In the genomic region with DNA sequence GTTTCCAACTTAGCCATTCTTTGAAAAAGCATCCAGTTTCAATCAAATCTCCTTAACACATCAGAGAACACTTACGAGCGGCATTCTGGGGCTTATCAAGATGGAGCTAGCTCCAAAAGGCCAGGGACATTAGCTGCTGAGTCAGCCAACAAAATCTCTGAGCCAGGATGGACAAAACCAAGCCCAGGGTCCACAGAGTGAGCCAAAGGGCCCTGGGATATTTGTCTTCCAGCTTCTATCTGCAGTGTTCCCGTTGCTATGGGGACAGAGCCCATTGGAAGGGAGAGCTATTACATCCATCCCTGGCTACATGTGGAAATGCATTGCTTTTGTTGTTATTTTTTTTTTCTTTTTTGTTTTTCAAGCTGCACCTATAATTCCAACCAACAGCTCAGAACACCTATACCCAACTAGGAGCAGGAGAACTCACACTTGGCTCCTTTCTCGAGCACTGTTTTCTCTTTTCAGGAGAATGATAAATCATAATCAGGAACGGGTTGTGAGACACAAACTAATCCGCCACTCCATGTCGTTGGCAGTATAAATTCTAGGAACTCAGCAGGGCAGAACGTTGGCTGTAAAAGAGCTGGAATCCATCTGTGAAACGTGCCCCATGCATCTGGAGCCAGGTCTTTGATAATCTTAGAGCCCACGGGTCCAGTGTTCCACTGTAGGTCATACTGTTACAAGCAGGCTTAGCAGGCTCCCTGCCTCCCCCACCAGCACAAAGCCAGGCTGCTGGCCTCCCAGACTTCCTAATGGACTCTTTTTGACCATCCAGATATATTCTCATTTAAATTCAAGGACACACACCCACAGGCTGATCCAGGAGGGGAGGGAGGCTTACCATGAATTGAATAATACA, we compare ENCODE assay signal across 8 mouse cellular contexts. TPM values are rescaled to one million over a fixed set of nuclear protein-coding genes. Genes with fewer than 3 reads are reported as not detected.
DNase-seq lines count a peak whose midpoint lies in the region; ATAC-seq and TF ChIP-seq lines count a peak whose summit lies in the region.

No protein-coding gene starts in this region.

- no peaks in the 10 kb centered on the region for H3K4me1 ChIP-seq in liver, adult 2 months (ENCODE audit: control insufficient read depth, insufficient read depth, low read length)
- no peaks in the 10 kb centered on the region for H3K4me1 ChIP-seq in liver, postnatal 0 days (ENCODE audit: insufficient read depth)
- H3K4me1 ChIP-seq in limb, embryonic 12.5 days (replicated peaks) = peaks cover 32% of the 10 kb centered on the region
- no peaks in the 10 kb centered on the region for H3K4me1 ChIP-seq in liver, embryonic 11.5 days (replicated peaks; ENCODE audit: control insufficient read depth, insufficient read depth, low read length)

- intact Hi-C loops in gastrocnemius, postnatal 14 days (cut with DNase I; ENCODE audit: low total_unique reads) = no loop called here

- no peak overlapping the region for H3K4me2 ChIP-seq in liver, postnatal 0 days (ENCODE audit: low read depth, low read length)
- no peak overlapping the region for H3K4me2 ChIP-seq in limb, embryonic 12.5 days
- no peak overlapping the region for H3K4me2 ChIP-seq in liver, embryonic 11.5 days

- H3K4me3 ChIP-seq in liver, adult 2 months (ENCODE audit: insufficient read depth, low read depth, low read length) = no peak overlapping the region
- no peak overlapping the region for H3K4me3 ChIP-seq in liver, postnatal 0 days (ENCODE audit: low read depth, low read length)
- H3K4me3 ChIP-seq in limb, embryonic 12.5 days (replicated peaks) = no peak overlapping the region
- no peak overlapping the region for H3K4me3 ChIP-seq in liver, embryonic 11.5 days (ENCODE audit: low read depth, low read length)

- H3K9ac ChIP-seq in liver, adult 2 months (ENCODE audit: low read depth, low read length) = no peak overlapping the region
- no peak overlapping the region for H3K9ac ChIP-seq in liver, postnatal 0 days (replicated peaks)
- H3K9ac ChIP-seq in limb, embryonic 12.5 days (replicated peaks) = no peak overlapping the region
- H3K9ac ChIP-seq in liver, embryonic 11.5 days (ENCODE audit: low read depth, low read length) = no peak overlapping the region

- TF ChIP-seq EP300 in liver, postnatal 0 days (IDR thresholded peaks at IDR 0.05; ENCODE audit: low read depth) = no peak

- TF ChIP-seq CTCF in liver, adult 2 months (IDR thresholded peaks at IDR 0.05; ENCODE audit: low read depth, low read length) = no peak
- TF ChIP-seq CTCF in liver, postnatal 0 days (IDR thresholded peaks at IDR 0.05; ENCODE audit: low read depth) = no peak
- no peak for TF ChIP-seq CTCF in brain, embryonic 14.5 days (IDR thresholded peaks at IDR 0.05; ENCODE audit: borderline replicate concordance, extremely low read depth, insufficient read depth, insufficient read length)

- ATAC-seq in liver, postnatal 0 days = no peak
- no peak for ATAC-seq in limb, embryonic 12.5 days (ENCODE audit: insufficient number of reproducible peaks, insufficient read depth, low FRiP score, low TSS enrichment, low read depth)
- no peak for ATAC-seq in liver, embryonic 11.5 days (replicated peaks; ENCODE audit: low FRiP score)

- no peak for TF ChIP-seq POLR2A in liver, adult 2 months (IDR thresholded peaks at IDR 0.05; ENCODE audit: extremely low read depth, insufficient read depth, low read length)
- no peak for TF ChIP-seq POLR2A in brain, embryonic 14.5 days (IDR thresholded peaks at IDR 0.05; ENCODE audit: borderline replicate concordance, extremely low read depth, insufficient read depth, insufficient read length, poor library complexity, severe bottlenecking)

- H3K36me3 ChIP-seq in liver, adult 2 months (ENCODE audit: control insufficient read depth, insufficient read depth, low read length) = no peaks in the 10 kb centered on the region
- no peaks in the 10 kb centered on the region for H3K36me3 ChIP-seq in liver, postnatal 0 days (replicated peaks; ENCODE audit: insufficient read depth, low read length)
- H3K36me3 ChIP-seq in limb, embryonic 12.5 days = no peaks in the 10 kb centered on the region
- H3K36me3 ChIP-seq in liver, embryonic 11.5 days (ENCODE audit: control insufficient read depth, insufficient read depth, low read length) = no peaks in the 10 kb centered on the region

- no peaks in the 10 kb centered on the region for H3K79me2 ChIP-seq in liver, adult 2 months (ENCODE audit: control insufficient read depth, insufficient read depth, low read length)

- no peak overlapping the region for H3K27ac ChIP-seq in liver, adult 2 months (replicated peaks; ENCODE audit: insufficient read depth, low read depth, low read length)
- no peak overlapping the region for H3K27ac ChIP-seq in liver, postnatal 0 days (ENCODE audit: low read depth)
- peak overlapping the region; percentile 42 for H3K27ac ChIP-seq in limb, embryonic 12.5 days
- no peak overlapping the region for H3K27ac ChIP-seq in liver, embryonic 11.5 days (ENCODE audit: low read depth, low read length)

- peak; percentile 53 for DNase-seq in liver, adult 2 months (ENCODE audit: extremely low read depth, low read depth, low spot score)
- no peak for DNase-seq in liver, postnatal 0 days
- DNase-seq in brain, embryonic 14.5 days (ENCODE audit: low read depth) = peak; percentile 87
- peak; percentile 50 for DNase-seq in gastrocnemius, postnatal 14 days
- DNase-seq in skeletal muscle tissue, adult 2 months (ENCODE audit: low read depth, low spot score) = peak; percentile 55
- DNase-seq in c-Kit-positive CD71-positive TER-119-positive erythroid progenitor cells, embryonic 14.5 days (ENCODE audit: low spot score) = no peak
- no peak for DNase-seq in liver, embryonic 11.5 days (ENCODE audit: low spot score)

- WGBS in liver, adult 2 months = 66% methylated on average over 10 of the region's 10 CpGs
- WGBS in liver, postnatal 0 days (ENCODE audit: insufficient replicate concordance) = 64% methylated on average over 10 of the region's 10 CpGs
- 30% methylated on average over 10 of the region's 10 CpGs for WGBS in limb, embryonic 12.5 days
- WGBS in liver, embryonic 11.5 days = 58% methylated on average over 10 of the region's 10 CpGs

- peaks cover 14% of the 10 kb centered on the region for H3K9me3 ChIP-seq in liver, postnatal 0 days (ENCODE audit: low read length)
- H3K9me3 ChIP-seq in limb, embryonic 12.5 days = peaks cover 15% of the 10 kb centered on the region; the same call in 1 of the 2 replicates
- H3K9me3 ChIP-seq in liver, embryonic 11.5 days (ENCODE audit: control insufficient read depth, low read length) = no peaks in the 10 kb centered on the region

- H3K27me3 ChIP-seq in liver, adult 2 months (ENCODE audit: control insufficient read depth, insufficient read depth, low read length) = no peaks in the 10 kb centered on the region
- H3K27me3 ChIP-seq in liver, postnatal 0 days (ENCODE audit: insufficient read depth, low read length) = no peaks in the 10 kb centered on the region
- H3K27me3 ChIP-seq in limb, embryonic 12.5 days = no peaks in the 10 kb centered on the region
- no peaks in the 10 kb centered on the region for H3K27me3 ChIP-seq in liver, embryonic 11.5 days (replicated peaks; ENCODE audit: control insufficient read depth, insufficient read depth, low read length)

RNA-seq across cellular contexts. Expression of gene Ccn6, which starts 45.8 kb away (rescaled TPM):
- 0.09 and 0.54 TPM in 2 replicates for total RNA-seq in liver, adult 2 months (2014; rRNA removed)
- 0.06 and 0.42 TPM in 2 replicates for polyA plus RNA-seq in liver, adult 2 months (2012; rRNA removed)
- polyA plus RNA-seq in liver, postnatal 0 days (2015; fragmentation: Nextera tagmentation; extraction: Ambion mirVana) = not detected in 2 replicates
- polyA plus RNA-seq in brain, embryonic 14.5 days (2012; rRNA removed) = 0.25 and 0.36 TPM in 2 replicates
- total RNA-seq in gastrocnemius, postnatal 14 days (2021) = under 1 TPM; 0.14 to 0.16 TPM
- 0.31 and 0.42 TPM in 2 replicates for polyA plus RNA-seq in limb, embryonic 12.5 days (2016; fragmentation: Nextera tagmentation; extraction: Ambion mirVana)
- polyA plus RNA-seq in liver, embryonic 11.5 days (2014; fragmentation: Nextera tagmentation; extraction: Ambion mirVana) = 0.29 TPM in 1 of 2 replicates, not detected in the other

Comparison
In these comparisons a context has a peak if more than half of its experiments do, and no peak if none do; other contexts are left out.
1. DNase-seq: peak in liver, adult 2 months (single experiment), brain, embryonic 14.5 days (single experiment), gastrocnemius, postnatal 14 days (single experiment) and skeletal muscle tissue, adult 2 months (single experiment); none in liver, postnatal 0 days (single experiment), c-Kit-positive CD71-positive TER-119-positive erythroid progenitor cells, embryonic 14.5 days (single experiment) and liver, embryonic 11.5 days (single experiment).